Mouse (Mus musculus): Measurements from ENCODE around the gene Zfp169. TPM values are rescaled to one million over a fixed set of nuclear protein-coding genes. Genes with fewer than 3 reads are reported as not detected.

The Zfp169 gene
- 0.31 and 0.63 TPM in 2 replicates for polyA plus RNA-seq (2012)

DNA sequence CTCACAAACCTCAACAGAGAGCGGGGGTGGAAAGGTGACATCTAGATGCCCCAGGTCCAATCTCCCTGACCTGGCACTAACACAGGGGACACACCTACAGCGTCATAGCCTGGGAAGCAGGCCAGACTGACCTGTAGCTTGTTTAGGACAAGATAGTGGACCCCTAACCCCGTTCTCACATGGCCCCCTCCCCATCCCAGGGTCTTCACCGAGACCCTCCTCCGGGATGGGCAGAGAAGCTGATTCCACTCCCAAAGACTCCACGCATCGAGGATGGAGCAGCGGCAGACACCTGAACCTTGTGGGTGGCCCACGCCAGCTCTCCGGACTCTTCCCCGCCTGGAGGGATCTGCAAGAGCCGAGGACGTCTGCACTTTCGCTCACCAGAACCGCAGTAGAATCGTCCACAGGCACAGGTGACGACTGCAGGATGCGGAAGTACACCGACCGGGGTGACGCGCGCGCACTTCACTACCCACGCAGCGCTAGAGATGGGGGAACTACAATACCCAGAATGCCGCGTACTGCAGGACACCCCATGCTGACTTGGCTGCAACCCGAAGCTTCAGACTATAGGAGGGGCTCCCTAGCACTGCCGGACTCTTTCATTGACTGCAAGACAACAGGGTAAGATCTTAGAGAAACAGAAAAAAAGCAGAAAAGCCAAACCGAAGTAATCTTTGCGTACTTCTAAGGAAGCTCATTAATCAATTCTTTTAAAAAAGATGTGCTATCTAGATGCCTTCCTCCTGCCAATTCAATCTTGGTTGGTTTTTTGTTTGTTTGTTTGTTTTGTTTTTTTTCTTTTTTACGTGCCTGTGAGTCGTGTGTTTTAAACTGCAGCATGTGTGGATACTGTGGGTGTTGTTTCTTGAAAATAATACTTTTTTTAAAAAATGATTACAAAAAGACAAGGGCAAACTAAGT, at the start of gene Zfp169, which contains the start of gene A830005F24Rik:
Gene Zfp169 (minus strand): TSS at position 449 of the 927 bp plus-strand sequence.
Gene A830005F24Rik (plus strand): TSS at position 568 of the 927 bp plus-strand sequence.
- no peak for TF ChIP-seq GATA1 (IDR thresholded peaks at IDR 0.05; ENCODE audit: low read length)

DNA sequence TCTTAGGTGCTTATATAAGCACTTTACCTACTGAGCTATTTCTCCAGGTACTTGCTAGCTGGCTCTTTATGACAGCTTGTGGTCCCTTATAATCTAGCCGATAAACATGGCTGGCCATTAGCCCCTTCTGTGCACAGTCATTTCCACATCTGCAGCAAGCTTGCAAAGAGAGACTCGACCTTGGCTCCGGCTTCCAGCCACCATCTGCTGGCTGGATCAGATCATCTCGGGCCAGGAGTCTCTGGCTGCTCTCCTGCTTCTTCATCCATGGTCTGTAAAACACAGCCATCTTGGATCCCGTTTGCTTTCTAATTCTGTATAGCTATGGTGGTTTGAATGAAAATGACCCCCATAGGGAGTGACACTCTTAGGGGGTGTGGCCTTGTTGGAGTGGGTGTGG, 49.1 kb upstream of the Zfp169 start:
- TF ChIP-seq GATA1 (IDR thresholded peaks at IDR 0.05; ENCODE audit: low read length): no peak

DNA sequence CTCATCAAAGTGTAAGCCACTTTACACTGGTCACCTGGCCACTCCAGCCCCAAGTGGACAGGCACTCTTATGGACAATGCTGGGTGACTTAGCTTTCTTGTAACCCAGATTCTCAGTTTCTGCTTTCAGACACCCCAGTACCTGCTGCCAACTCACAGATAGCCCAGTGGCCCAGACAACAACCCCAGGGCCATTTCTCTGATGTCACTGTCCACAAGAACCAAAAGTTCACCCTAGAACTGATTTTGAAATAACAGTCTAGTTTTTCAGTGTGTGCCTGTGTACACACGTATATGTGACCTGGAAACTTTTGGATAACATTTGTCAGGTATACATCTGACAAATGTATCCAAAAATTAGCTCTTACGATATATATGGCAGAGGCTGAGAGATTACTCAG, 48.2 kb upstream of the Zfp169 start:
- no peak for TF ChIP-seq GATA1 (IDR thresholded peaks at IDR 0.05; ENCODE audit: low read length)

DNA sequence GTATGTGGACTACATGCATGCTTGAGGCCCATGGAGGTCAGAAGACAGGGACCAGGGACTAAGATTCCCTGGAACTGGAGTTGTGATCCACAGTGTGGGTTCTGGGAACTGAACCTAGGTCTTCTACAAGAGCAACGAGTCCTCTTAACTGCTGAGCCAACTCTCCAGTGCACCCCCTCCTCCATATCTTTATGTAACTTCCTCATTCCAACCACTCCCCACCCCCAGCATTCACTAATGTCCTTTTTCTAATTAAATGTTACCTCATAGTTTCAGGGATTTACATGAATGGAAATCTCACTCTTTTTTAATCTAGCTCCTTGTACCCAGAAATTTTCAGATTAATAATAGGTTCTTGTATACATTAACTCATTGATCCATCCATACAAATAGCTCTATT, 42.7 kb upstream of the Zfp169 start:
- TF ChIP-seq GATA1 (IDR thresholded peaks at IDR 0.05; ENCODE audit: low read length): no peak

DNA sequence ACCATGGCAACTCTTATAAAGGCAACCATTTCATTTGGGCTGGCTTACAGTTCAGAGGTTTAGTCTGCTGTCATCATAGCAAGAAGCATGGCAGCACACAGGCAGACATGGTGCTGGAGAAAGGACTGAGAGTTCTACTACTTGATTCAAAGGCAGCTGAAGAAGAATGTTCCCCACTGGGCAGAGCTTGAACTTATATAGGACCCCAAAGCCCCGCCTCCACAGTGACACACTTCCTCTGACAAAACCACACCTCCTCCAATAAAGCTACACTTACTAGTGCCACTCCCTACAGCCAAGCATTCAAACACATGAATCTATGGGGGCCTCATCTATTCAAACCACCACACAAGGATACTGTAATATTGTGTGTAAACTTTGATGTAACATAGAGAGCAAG, 41.3 kb upstream of the Zfp169 start:
- no peak for TF ChIP-seq GATA1 (IDR thresholded peaks at IDR 0.05; ENCODE audit: low read length)

DNA sequence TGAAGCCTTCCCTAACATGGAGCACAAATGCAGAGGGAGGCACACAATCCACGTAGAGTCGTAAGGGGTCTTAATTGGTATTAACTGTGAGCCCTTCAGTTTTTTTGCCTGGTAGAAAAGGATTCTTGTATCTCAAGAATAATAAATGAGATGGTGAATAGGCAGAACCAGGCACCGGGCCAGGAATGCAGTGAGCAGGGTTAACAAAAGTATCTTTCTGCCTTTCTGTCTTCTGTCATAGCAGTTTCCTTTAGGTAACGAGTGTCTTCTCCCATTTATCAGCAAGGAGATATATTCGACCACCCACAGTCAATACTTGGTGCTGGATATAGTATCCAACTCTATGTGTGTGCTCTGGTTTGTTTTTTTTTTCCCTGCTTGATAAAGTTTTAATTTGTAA, 40.3 kb upstream of the Zfp169 start:
- TF ChIP-seq GATA1 (IDR thresholded peaks at IDR 0.05; ENCODE audit: low read length): no peak

DNA sequence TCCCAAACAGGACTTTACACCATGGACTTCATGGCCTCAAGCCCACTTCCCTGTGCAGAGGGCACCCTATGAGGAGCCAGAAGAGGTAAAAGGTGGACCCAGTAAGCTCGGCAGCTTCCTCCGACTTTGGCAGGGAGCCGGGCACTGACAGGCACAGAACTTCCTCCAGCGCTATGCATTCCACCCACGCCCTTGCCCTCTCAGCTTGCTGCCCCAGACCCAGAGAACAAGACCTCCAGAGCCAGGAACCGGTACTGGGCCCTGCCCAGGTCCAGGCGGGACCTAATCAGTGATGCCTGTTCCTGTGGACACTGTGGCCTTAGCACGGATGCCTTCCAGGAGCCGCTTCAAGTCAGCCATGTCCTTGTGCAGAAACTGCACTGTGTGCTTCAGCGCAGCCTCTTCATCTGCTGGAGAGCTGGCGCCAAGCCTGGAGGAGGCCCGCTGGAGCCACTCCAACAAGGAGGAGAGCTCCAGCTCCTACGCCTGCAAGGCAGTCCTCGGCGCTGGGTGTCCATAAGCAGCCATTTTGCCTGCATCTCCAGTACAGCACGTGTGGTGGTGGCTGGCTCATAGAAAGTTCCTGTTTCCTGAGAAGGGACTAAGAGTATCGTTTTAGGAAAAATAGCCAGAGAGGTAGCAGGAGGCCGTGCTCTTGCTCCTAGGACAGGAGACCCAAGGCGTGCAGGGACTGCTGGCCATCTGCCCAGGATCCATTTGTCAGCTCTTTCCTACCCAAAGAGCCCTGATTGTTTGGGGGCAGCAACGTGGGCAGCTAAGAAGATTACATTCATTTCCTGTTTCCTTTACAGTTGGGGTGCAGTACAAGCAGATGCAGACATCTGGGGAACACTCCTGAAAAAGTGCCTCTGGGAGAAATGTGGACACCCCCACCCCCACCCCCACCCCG, 39.2 kb upstream of the Zfp169 start:
- TF ChIP-seq GATA1 (IDR thresholded peaks at IDR 0.05; ENCODE audit: low read length): no peak

DNA sequence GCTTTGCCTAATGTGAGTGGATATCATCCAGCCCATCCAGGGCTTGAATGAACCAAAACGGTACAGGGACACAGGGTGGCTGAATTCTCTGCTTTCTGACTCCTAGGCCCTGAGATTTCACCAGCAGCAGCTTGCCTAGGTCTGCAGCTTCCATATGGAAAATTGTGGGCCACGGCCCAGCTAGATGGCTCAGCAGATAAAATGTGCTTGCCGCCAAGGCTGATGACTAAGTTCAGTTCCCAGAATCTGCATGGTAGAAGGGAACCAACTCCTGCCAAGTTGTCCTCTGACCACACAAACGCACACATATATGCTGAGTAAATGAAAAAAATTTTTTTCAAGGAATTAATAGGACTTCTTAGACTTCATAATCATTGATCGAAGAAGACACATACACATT, 35.0 kb upstream of the Zfp169 start:
- no peak for TF ChIP-seq GATA1 (IDR thresholded peaks at IDR 0.05; ENCODE audit: low read length)

DNA sequence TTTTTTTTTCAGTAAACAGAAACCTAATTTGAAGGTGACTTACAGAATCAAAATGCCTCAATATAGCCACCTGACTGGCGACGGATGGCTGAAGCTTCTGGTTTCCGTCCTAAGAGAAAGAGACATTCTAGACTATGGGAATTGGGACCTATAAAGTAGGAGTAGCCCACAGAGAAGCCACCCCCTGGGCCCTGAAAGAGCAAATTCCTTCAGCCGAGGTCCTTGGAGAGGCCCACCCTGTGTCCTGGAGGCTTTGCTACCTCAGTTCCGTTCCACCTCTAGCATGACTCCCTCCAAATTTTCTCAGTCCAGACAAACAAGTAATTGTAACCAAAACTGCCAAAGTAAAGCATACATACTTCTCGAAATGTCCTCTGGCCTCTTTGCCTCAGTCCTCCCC, 34.4 kb upstream of the Zfp169 start:
- no peak for TF ChIP-seq GATA1 (IDR thresholded peaks at IDR 0.05; ENCODE audit: low read length)

DNA sequence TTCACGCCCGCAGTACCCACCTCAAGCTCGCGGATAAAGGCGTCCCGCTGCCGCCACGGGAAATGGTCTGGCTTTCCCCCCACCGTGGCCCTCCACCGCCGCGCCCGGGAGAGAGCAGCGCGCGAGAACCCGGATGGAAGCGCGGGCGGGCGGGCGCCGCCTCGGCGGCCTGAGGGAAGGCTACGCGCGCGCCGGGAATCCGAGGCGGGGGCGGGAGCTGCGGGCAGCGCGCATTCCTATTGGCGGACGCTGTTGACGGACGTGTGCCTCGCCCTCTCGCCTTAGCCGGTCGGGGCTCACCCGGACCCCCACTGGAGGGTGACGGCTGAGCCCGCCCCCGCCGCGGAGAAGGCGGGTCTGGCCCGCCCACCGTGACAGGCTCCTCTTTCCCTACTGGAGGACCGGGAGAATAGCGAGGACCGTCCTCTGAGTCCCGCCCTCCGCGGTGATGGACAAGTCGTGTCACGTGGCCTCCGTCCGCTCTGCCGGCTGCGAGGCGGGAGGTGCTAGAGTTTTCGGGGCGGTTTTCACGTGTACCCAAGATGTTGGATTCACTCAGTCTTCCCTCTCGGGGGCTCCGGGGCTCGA, 33.2 kb upstream of the Zfp169 start:
- no peak for TF ChIP-seq GATA1 (IDR thresholded peaks at IDR 0.05; ENCODE audit: low read length)

DNA sequence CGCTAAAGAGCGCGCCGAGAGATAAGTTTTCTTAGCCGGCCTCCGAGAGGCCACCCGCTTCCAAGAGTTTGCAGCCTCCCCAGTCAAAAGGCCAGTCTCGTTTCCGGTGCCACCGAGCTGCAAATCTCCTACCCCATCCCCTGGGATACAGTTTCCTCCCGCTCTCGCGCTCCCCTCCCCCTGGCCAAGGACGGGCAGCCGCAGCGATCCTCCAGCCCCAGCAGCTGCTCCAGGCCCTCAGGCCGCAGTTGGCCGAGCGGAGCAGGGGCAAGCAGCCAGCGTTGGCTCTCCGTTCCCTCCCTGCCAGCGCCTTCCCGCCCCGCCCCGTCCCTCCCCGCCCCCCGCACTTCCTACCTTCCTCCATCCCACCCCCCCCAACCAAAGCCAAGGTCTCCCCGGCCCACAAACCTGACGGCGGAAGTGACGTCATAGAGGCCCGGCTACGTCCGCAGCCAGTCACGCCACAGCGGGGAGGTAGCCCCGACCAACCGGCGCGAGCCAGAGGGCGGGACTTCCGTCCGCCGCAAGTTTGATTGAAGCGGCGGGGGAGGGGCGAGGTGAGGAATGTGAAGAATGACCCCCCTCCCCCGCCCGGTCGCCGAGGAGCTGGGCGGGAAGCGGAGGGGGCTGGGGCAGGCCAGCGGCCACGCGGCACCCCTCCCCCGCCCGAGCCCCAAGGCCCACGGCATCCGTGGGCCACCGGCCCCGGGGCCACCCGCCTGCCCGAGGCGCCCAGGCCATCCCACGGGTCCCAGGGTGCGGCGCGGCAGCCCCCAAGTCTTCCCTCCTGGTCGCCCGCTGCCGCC, 32.4 kb upstream of the Zfp169 start:
- no peak for TF ChIP-seq GATA1 (IDR thresholded peaks at IDR 0.05; ENCODE audit: low read length)

DNA sequence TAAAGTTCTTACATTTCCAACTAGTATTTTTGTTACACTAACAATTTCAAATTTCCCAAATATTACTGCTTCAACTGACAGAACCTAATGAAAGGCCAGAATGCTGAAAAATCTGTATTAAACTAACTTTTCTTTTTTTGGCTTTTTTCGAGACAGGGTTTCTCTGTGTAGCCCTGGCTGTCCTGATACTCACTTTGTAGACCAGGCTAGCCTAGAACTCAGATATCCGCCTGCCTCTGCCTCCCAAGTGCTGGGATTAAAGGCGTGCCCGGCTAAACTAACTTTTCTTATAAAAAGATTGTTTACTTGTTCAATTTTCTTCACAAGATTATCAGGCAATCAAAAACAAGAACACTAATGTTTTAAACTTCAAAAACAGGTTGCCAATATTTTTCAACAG, 31.6 kb upstream of the Zfp169 start:
- TF ChIP-seq GATA1 (IDR thresholded peaks at IDR 0.05; ENCODE audit: low read length): no peak

DNA sequence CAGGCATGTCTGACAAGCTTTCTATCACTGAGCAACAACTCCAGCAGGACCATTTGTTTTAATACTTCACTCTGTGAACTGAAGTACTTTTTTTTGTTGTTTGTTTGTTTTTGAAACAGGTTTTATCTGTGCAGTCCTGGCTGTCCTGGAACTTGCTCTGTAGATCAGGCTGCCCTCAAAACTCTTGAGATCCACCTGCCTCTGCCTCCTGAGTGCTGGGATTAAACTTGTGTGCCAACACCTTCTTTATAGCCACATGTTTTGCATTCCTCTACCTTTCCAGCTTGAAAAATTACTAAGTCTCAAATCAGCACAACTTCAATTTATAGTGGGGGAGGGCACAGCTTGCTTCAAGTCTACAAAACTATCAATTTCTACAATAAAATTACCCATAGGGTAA, 31.1 kb upstream of the Zfp169 start:
- TF ChIP-seq GATA1 (IDR thresholded peaks at IDR 0.05; ENCODE audit: low read length): no peak

DNA sequence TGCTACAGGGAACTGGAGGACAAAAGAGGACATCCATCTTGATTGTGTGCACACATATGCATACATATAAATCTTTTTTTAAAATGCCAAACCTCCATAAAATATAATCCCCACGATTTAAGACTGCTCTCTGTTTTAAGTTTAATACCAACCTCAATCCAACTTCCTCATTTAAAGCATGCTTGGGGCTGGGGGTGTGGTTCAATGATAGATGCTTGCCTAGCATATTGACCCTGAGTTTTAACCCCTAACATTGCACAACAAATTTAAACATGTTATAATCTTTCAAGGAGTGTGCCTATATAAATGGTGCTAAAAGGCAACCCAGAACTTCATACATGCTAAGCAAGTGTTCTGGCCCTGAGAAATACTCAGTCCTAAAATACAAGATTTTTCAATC, 27.2 kb upstream of the Zfp169 start:
- TF ChIP-seq GATA1 (IDR thresholded peaks at IDR 0.05; ENCODE audit: low read length): no peak

DNA sequence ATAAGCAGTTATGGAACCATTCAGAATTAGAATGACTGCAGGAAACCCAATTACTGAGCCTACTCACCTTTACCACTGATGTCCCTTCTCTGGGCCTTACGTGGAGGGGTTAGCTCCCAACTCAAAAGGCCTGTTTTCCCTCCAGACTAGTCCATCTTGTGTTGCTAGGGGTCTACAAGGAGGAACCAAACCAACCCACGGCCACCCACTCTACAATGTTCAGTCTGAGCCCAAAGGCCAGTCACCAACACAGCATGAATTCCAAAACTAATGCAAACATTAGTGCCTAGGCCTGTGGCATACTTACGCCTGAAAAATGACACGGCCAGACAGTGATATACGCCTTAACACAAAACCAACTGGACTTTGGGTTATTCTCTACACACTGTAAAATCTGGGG, 20.2 kb upstream of the Zfp169 start:
- no peak for TF ChIP-seq GATA1 (IDR thresholded peaks at IDR 0.05; ENCODE audit: low read length)

Data from G1E-ER4 (cell line).